Mouse (Mus musculus) embryonic facial prominence, embryonic 10.5 days (tissue): ENCODE data around the gene Ing3. TPM values are rescaled to one million over a fixed set of nuclear protein-coding genes. Genes with fewer than 3 reads are reported as not detected.

Source experiments
- DNase-seq: peaks from one replicate; pipeline ENCODE4 v3.0.0-alpha.2; 2017; ENCODE audit warnings: low spot score
- H3K27ac ChIP-seq: fragments of 300-500 bp; sonication (generic); replicated peaks from 2 replicates; pipeline ENCODE4 v1.5.1; 2016; ENCODE audit warnings: mild to moderate bottlenecking
- H3K27me3 ChIP-seq: fragments of 300-500 bp; sonication (generic); replicated peaks from 2 replicates; pipeline ENCODE4 v1.6.1; 2016; ENCODE audit warnings: low read depth, mild to moderate bottlenecking; ENCODE audit not compliant: poor library complexity, severe bottlenecking
- H3K36me3 ChIP-seq: fragments of 300-500 bp; sonication (generic); replicated peaks from 2 replicates; pipeline ENCODE4 v1.6.1; 2016; ENCODE audit warnings: mild to moderate bottlenecking, moderate library complexity
- H3K4me1 ChIP-seq: fragments of 300-500 bp; sonication (generic); 2 replicates; pipeline ENCODE4 v1.6.1; 2016
- H3K4me3 ChIP-seq: fragments of 300-500 bp; sonication (generic); 2 replicates; pipeline ENCODE4 v1.5.1; 2016; ENCODE audit warnings: mild to moderate bottlenecking, moderate library complexity
- H3K9me3 ChIP-seq: fragments of 300-500 bp; sonication (generic); 2 replicates; pipeline ENCODE4 v1.6.1; 2016; ENCODE audit warnings: mild to moderate bottlenecking
- WGBS: fragments of 180-500 bp; shearing (Covaris S2); methylation state at CpG from one replicate; pipeline ENCODE4 v1.1.7; 2016; 5-methylcytosine and 5-hydroxymethylcytosine counted together
- polyA plus RNA-seq: library from polyadenylated mRNA; unstranded; fragments of >200 nt; fragmentation: Nextera tagmentation; extraction: Ambion mirVana; gene quantifications from 2 replicates; pipeline ENCODE4 v1.2.1, GENCODE M21; 2016

Ing3 gene
- polyA plus RNA-seq, 1 experiment from 2014 or later = 56.0 TPM

GRCm38 (mm10) chr6:21984990-21985731 is 35.8 kb downstream of the Ing3 start:
- Histone ChIP-seq H3K27me3 (peaks cover 25% of the 10 kb centered on the region), H3K4me1 (peaks cover 19% of the 10 kb centered on the region), H3K27ac (peak overlapping the region; percentile 91), H3K4me3 (peak overlapping the region; percentile 69), H3K9me3 (no peaks in the 10 kb centered on the region), H3K36me3 (no peaks in the 10 kb centered on the region)
- 7% methylated on average over 16 of the region's 16 CpGs for WGBS
- peak; percentile 69 for DNase-seq

DNA sequence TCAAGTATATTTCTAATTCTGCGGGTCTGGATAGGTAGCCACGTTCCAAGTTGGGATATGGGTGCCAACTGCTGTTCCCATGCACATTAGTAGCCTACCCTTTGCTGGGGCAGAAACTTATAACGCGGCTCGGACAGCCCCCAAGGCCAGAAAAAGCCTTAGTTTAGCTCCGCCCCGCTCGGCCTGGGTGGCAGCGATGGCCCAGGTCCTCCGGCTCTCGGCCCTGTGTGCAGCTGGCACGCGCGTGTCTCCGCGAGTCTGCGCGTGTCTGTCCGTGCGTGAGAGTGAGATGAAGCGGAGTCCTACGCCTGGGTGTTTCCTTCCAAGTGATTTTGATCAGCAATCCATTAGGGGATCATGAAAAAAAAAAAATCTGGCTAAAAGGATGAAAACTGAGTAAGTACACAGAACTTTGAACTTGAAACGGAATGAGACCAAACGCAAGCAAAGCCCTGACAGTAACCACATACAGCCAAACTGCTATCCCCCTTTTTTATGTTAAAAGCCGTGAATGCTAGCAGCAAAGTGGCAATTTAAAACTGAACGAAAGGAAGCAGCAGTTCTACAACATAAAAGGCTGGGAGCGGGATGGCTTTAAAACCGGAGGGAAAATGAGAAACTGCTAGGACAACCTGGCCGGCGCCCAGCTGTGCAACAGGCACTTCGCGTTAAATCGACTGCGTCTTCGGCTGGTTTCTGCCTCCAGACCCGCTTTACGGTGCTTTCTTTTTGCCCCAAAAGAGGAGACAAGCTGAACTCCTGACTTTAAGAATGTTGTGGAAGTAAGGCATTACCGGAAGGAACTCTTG is 36.6 kb downstream of the Ing3 start, which contains the start of gene Cped1:
Cped1 (plus strand) TSS at position 185 of the 809 bp plus-strand sequence.
- DNase-seq = peak; percentile 80
- Histone ChIP-seq H3K4me3 (peak within 1 kb of the TSS; percentile 69), H3K4me1 (peaks cover 22% of the 10 kb centered on the region), H3K27ac (peak within 1 kb of the TSS; percentile 91), H3K36me3 (no peaks in the 10 kb centered on the region), H3K9me3 (no peaks in the 10 kb centered on the region), H3K27me3 (peaks cover 25% of the 10 kb centered on the region)
- WGBS = under 1% methylated on average over 38 of the region's 38 CpGs

DNA sequence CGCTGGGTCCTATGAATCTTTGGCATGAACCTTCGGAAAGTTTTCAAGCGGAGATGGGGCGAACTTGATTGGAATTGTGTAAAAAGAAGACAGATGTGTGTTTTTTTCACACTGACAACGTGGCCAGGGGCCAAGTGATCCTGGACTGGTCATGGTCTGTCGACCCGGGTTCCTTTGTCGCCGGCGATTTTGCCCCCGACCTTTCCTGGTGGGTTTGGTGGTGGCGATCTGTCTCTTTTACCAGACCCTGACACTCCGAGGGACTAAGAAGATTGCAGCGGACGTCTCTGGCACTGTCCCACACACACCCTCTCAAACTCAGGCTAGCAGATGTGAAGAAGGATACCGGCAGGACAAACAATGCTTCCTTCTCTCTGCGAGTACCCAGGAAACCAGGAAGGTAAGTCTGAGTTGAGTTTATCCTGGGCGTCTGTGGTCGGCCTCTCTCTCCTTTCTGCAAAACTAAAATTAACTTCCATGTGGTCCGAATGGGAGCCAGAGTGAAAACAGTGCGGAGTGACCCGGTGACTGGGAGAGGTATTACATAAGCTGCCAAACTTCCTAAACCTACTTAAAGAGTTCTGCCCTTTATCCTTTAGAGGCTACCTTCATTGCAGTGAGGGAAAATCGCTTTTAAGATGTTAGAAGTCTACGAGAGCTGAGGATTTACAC is 37.4 kb downstream of the Ing3 start:
- WGBS = 5% methylated on average over 24 of the region's 24 CpGs
- Histone ChIP-seq H3K9me3 (no peaks in the 10 kb centered on the region), H3K27ac (peak overlapping the region; percentile 91)

GRCm38 (mm10) chr6:21987554-21987953 is 38.2 kb downstream of the Ing3 start:
- peak; percentile 19 for DNase-seq
- H3K4me3 ChIP-seq = peak overlapping the region; percentile 69
- H3K27ac ChIP-seq = peak overlapping the region; percentile 91
- H3K9me3 ChIP-seq = no peaks in the 10 kb centered on the region
- peaks cover 25% of the 10 kb centered on the region for H3K27me3 ChIP-seq
- 50% methylated on average over 2 of the region's 2 CpGs for WGBS
- H3K4me1 ChIP-seq = peaks cover 30% of the 10 kb centered on the region
- H3K36me3 ChIP-seq = peaks cover 7% of the 10 kb centered on the region

More for the DNA sequence above, 37.4 kb downstream of the Ing3 start:
- Histone ChIP-seq H3K36me3 (no peaks in the 10 kb centered on the region), H3K4me3 (peak overlapping the region; percentile 69), H3K4me1 (peaks cover 30% of the 10 kb centered on the region), H3K27me3 (peaks cover 25% of the 10 kb centered on the region)
- DNase-seq = peak; percentile 49

DNA sequence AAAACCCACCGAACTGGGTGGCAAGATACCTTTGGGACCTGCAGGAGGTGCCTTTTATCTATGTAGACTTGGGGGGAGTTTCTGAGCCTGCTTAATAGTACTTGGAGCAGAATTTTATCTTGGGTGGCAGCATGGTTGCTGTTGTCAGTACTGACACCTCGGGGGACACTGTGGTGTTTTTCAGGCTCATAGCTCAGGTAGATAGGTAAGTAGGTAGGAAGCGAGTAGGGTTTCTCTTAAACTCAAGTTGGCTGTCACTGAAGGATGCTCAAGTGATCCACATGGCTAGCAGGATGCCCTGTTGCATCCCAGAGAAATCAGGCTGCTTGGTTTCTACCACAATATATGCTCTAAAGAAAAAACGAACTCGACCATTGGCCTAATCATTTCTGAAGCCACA is 38.9 kb downstream of the Ing3 start:
- Histone ChIP-seq H3K27ac (peak overlapping the region; percentile 91), H3K4me3 (peak overlapping the region; percentile 69), H3K9me3 (no peaks in the 10 kb centered on the region), H3K36me3 (peaks cover 15% of the 10 kb centered on the region), H3K4me1 (peaks cover 30% of the 10 kb centered on the region), H3K27me3 (peaks cover 25% of the 10 kb centered on the region)
- 70% methylated on average over 5 of the region's 5 CpGs for WGBS
- DNase-seq = peak; percentile 18

DNA sequence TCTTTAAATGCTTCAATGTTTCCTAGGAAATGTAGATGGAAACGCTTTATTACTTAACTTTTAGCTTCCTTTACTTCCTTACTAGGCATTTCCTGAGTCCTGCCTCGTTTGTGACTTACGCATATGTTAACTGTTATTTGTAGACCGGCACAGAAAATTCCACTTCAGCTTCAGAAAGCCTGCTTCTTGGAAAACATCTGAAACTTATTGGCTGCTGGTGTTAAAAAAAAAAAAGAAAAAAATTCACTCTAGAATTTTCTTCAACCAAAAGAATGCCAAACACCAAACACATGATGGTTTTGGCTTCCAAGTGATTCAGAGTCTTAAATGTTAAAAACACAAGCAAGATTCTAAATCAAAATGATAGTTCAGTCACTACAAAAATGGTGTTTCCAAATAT is 39.7 kb downstream of the Ing3 start:
- WGBS = 38% methylated on average over 4 of the region's 4 CpGs
- H3K27me3 ChIP-seq = peaks cover 25% of the 10 kb centered on the region
- H3K4me3 ChIP-seq = peak overlapping the region; percentile 69
- no peaks in the 10 kb centered on the region for H3K9me3 ChIP-seq
- H3K4me1 ChIP-seq = peaks cover 30% of the 10 kb centered on the region
- DNase-seq = no peak
- peaks cover 16% of the 10 kb centered on the region for H3K36me3 ChIP-seq
- peak overlapping the region; percentile 91; the same call in 1 of the 2 replicates for H3K27ac ChIP-seq

DNA sequence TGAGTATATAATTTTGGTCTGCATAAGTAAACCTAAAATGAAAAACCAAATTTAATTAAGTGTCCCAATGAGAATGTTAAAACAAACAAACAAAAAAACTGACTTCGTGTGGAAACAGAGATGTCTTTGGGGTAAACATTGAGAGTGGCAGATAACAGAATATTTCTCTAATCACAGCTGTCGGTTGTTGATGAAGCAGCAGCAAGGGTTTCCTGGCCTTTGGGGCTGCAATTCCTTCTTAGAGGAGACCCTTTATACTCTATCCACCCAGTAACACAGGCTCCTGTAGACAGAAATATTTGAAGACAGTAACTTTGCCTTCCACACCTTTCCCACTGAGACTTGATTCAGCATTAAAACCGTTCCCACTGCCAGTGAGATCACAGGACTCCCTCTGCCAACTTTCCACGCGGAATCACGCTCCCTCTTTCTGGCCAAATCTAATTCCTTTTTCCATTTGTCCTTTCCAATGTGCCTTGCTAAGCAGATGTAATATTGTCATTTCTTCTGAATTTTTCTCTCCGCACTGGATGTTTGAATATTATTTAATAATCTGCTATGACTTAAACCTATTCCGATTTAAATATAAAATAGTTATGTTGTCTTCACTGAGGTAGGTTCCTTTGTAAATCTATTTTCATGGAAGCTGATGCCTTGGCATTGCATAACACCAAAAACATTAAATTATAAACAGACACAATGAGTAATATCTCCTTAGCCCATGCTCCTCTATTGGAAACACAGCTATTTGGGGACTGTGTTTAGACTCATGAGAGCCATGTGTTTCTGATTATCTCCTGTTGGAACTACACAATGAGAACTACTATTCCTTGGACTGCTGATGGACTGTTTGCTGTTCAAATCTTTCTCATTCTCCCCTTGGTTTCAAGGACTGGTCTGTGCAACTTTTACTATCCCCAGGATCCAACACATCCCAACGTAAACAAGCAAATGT is 41.1 kb downstream of the Ing3 start:
- Histone ChIP-seq H3K36me3 (peaks cover 16% of the 10 kb centered on the region), H3K27ac (peak overlapping the region; percentile 84), H3K27me3 (peaks cover 25% of the 10 kb centered on the region), H3K4me1 (peaks cover 23% of the 10 kb centered on the region), H3K9me3 (no peaks in the 10 kb centered on the region), H3K4me3 (peak overlapping the region; percentile 69)
- WGBS = 50% methylated on average over 9 of the region's 9 CpGs
- DNase-seq = no peak

- WGBS = 45% methylated on average over 4 of the region's 4 CpGs
- Histone ChIP-seq H3K36me3 (peaks cover 16% of the 10 kb centered on the region), H3K4me1 (peaks cover 20% of the 10 kb centered on the region), H3K9me3 (no peaks in the 10 kb centered on the region), H3K4me3 (peak overlapping the region; percentile 69), H3K27me3 (peaks cover 25% of the 10 kb centered on the region), H3K27ac (peak overlapping the region; percentile 84)
- no peak for DNase-seq
These were observed 41.8 kb downstream of the Ing3 start for GRCm38 (mm10) chr6:21991151-21991550.

GRCm38 (mm10) chr6:21993070-21993469 is 43.7 kb downstream of the Ing3 start:
- Histone ChIP-seq H3K27ac (no peak overlapping the region), H3K36me3 (peaks cover 16% of the 10 kb centered on the region), H3K27me3 (peaks cover 5% of the 10 kb centered on the region; the same call in 1 of the 2 replicates), H3K4me1 (peaks cover 26% of the 10 kb centered on the region), H3K9me3 (no peaks in the 10 kb centered on the region), H3K4me3 (no peak overlapping the region)
- 86% methylated on average over 2 of the region's 2 CpGs for WGBS
- DNase-seq = no peak

- no peak overlapping the region for H3K4me3 ChIP-seq
- 59% methylated on average over 4 of the region's 4 CpGs for WGBS
- no peaks in the 10 kb centered on the region for H3K27me3 ChIP-seq
- peaks cover 61% of the 10 kb centered on the region for H3K4me1 ChIP-seq
- peaks cover 6% of the 10 kb centered on the region for H3K36me3 ChIP-seq
- no peak for DNase-seq
- H3K27ac ChIP-seq = peak overlapping the region; percentile 71
- H3K9me3 ChIP-seq = no peaks in the 10 kb centered on the region
These were observed 48.8 kb downstream of the Ing3 start for GRCm38 (mm10) chr6:21998131-21998530.

DNA sequence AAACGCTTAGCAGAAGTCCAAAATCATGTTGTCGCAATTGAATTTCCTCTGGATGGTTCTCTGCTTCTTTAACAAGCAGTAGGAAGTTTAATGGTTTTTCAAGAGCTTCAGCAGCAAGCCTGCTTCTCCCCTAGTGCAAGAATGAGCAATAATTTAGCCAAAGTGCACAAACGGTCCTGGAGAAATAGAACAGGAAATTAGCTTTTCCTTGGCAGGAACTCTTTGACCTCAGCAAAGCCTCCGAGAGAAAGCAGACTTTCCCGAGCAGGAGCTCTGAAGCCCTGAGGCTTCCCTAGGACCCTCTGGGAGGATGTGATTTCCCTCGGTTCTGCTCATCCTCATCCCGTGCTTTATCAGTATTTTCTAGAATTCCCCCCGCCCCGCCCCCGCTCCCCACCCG is 49.7 kb downstream of the Ing3 start:
- Histone ChIP-seq H3K36me3 (peaks cover 3% of the 10 kb centered on the region; the same call in 1 of the 2 replicates), H3K27me3 (no peaks in the 10 kb centered on the region), H3K4me1 (peaks cover 69% of the 10 kb centered on the region), H3K9me3 (no peaks in the 10 kb centered on the region), H3K27ac (peak overlapping the region; percentile 71), H3K4me3 (peak overlapping the region; percentile 32)
- WGBS = 28% methylated on average over 11 of the region's 11 CpGs
- DNase-seq = peak; percentile 41
